Mouse (Mus musculus): ENCODE results near the gene Snapc5. TPM values are rescaled to one million over a fixed set of nuclear protein-coding genes. Genes with fewer than 3 reads are reported as not detected.
"Not testable (repeated sequence)": the region's sequence is repeated elsewhere in the genome, so short reads cannot be mapped to it uniquely, and the experiment has no call there.

Gene Snapc5
- polyA plus RNA-seq, 1 experiment from 2014 or later: 29.8 TPM

DNA sequence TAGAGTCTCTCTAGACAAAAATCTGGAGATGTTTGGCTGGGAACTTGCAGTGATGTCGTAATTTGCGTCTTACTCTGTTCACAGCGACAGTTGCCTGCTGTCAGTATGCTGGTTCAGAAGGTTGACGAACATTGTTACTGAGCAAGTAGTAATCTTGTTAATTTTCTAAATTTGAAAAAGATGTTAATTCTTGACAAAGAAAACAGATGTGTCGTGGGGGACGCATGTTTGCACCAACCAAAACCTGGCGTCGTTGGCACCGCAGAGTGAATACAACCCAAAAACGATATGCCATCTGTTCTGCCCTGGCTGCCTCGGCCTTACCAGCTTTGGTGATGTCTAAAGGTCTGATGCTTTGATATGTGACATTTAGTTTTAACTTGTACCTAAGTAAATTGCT lies 3.7 kb upstream of the Snapc5 start:
- no peak for DNase-seq (ENCODE audit: low spot score)
- Histone ChIP-seq H3K9me3 (no peaks in the 10 kb centered on the region), H3K4me1 (peaks cover 18% of the 10 kb centered on the region; the same call in 1 of the 2 replicates), H3K27me3 (ENCODE audit: insufficient read depth, poor library complexity, severe bottlenecking) (no peaks in the 10 kb centered on the region), H3K4me3 (no peak overlapping the region), H3K36me3 (peaks cover 47% of the 10 kb centered on the region), H3K27ac (no peak overlapping the region)
- 90% methylated on average over 11 of the region's 11 CpGs for WGBS

- Histone ChIP-seq H3K4me3 (peak overlapping the region; percentile 74), H3K27ac (peak overlapping the region; percentile 84), H3K4me1 (peaks cover 10% of the 10 kb centered on the region; the same call in 1 of the 2 replicates), H3K36me3 (peaks cover 72% of the 10 kb centered on the region), H3K9me3 (no peaks in the 10 kb centered on the region), H3K27me3 (ENCODE audit: insufficient read depth, poor library complexity, severe bottlenecking) (no peaks in the 10 kb centered on the region)
- DNase-seq (ENCODE audit: low spot score): no peak
- 42% methylated on average over 3 of the region's 3 CpGs for WGBS
Measured at GRCm38 (mm10) chr9:64178610-64178973, 482 bp upstream of the Snapc5 start.

GRCm38 (mm10) chr9:64183295-64183694 lies 4.2 kb downstream of the Snapc5 start:
- not testable (repeated sequence) for H3K9me3 ChIP-seq; H3K27ac ChIP-seq; H3K4me1 ChIP-seq; DNase-seq (ENCODE audit: low spot score); H3K4me3 ChIP-seq; H3K27me3 ChIP-seq (ENCODE audit: insufficient read depth, poor library complexity, severe bottlenecking)
- peaks cover 69% of the 10 kb centered on the region for H3K36me3 ChIP-seq
- 92% methylated on average over 5 of the region's 5 CpGs for WGBS

DNA sequence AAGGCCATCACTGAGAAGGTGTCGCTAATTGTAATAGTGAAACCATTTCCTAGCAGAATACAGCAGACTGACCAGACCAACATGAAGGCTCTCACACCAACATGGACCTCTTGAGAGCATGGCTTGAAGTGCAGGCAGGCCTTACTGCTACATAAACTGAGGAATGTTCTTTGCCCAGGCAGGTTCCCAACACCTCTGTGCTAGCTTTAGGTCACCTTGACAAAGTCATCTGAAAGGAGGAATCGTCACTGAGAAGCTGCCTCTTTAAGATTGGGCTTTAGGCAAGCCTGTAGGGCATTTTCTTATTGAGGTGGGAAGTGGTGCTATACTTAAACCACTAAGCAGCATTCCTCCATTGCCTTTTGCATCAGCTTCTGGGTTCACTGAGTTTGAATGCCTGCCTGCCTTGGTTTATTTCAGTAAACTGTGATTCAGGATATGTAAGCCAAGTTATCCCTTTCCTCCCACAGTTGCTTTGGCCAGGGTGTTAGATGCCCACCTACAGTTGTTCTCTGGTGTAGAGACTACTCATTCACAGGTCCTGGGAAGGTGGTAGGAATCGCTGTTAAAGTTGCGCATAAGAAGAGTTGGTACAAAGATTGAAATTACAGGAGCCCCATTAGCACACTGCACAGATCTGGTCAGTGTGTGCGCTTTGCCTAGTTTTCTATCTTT lies 5.2 kb downstream of the Snapc5 start:
- 96% methylated on average over 5 of the region's 5 CpGs for WGBS
- no peak overlapping the region for H3K4me3 ChIP-seq
- H3K27me3 ChIP-seq (ENCODE audit: insufficient read depth, poor library complexity, severe bottlenecking): no peaks in the 10 kb centered on the region
- no peaks in the 10 kb centered on the region for H3K9me3 ChIP-seq
- H3K27ac ChIP-seq: no peak overlapping the region
- peaks cover 7% of the 10 kb centered on the region; the same call in 1 of the 2 replicates for H3K4me1 ChIP-seq
- DNase-seq (ENCODE audit: low spot score): no peak
- peaks cover 71% of the 10 kb centered on the region for H3K36me3 ChIP-seq

DNA sequence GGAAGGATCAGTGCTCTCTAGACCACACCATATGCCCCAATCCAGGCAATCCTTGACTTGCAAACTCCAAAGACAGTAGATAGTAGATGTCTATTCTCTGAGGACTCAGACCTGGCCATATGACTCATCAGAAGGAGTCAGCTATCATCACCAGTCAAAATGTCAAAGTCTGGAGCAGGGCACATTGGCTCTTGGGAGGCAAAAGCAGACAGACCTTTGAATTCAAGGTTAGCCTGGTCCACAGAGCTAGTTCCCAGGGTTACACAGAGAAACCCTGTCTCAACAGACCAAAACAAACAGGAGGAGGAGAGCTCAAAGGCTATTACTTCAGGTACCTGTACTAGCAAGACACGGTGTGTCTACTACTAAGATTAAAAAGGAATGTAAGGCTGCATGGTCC lies 14.8 kb downstream of the Snapc5 start:
- H3K36me3 ChIP-seq: peaks cover 70% of the 10 kb centered on the region
- 97% methylated on average over 1 of the region's 1 CpGs for WGBS
- no peak overlapping the region for H3K27ac ChIP-seq
- H3K9me3 ChIP-seq: no peaks in the 10 kb centered on the region
- DNase-seq (ENCODE audit: low spot score): no peak
- no peak overlapping the region for H3K4me3 ChIP-seq
- H3K27me3 ChIP-seq (ENCODE audit: insufficient read depth, poor library complexity, severe bottlenecking): no peaks in the 10 kb centered on the region
- H3K4me1 ChIP-seq: 0 out of 2 replicates have a peak, but pooled peaks cover 11% of the 10 kb centered on the region

- Histone ChIP-seq H3K27me3 (ENCODE audit: insufficient read depth, poor library complexity, severe bottlenecking) (no peaks in the 10 kb centered on the region), H3K36me3 (peaks cover 59% of the 10 kb centered on the region), H3K27ac (no peak overlapping the region), H3K9me3 (no peaks in the 10 kb centered on the region), H3K4me1 (peaks cover 20% of the 10 kb centered on the region), H3K4me3 (no peak overlapping the region)
- DNase-seq (ENCODE audit: low spot score): no peak
- 64% methylated on average over 4 of the region's 4 CpGs for WGBS
Measured at GRCm38 (mm10) chr9:64195554-64195953, 16.5 kb downstream of the Snapc5 start.

GRCm38 (mm10) chr9:64197524-64197923 lies 18.4 kb downstream of the Snapc5 start:
- Histone ChIP-seq H3K4me3 (no peak overlapping the region), H3K4me1 (peaks cover 20% of the 10 kb centered on the region), H3K27me3 (ENCODE audit: insufficient read depth, poor library complexity, severe bottlenecking) (no peaks in the 10 kb centered on the region), H3K36me3 (peaks cover 54% of the 10 kb centered on the region), H3K9me3 (no peaks in the 10 kb centered on the region), H3K27ac (no peak overlapping the region)
- WGBS: 88% methylated on average over 8 of the region's 8 CpGs
- no peak for DNase-seq (ENCODE audit: low spot score)

GRCm38 (mm10) chr9:64198068-64198762 lies 19.1 kb downstream of the Snapc5 start:
- no peak overlapping the region for H3K27ac ChIP-seq
- H3K4me3 ChIP-seq: no peak overlapping the region
- H3K27me3 ChIP-seq (ENCODE audit: insufficient read depth, poor library complexity, severe bottlenecking): no peaks in the 10 kb centered on the region
- no peaks in the 10 kb centered on the region for H3K9me3 ChIP-seq
- WGBS: 88% methylated on average over 5 of the region's 5 CpGs
- no peak for DNase-seq (ENCODE audit: low spot score)
- peaks cover 54% of the 10 kb centered on the region for H3K36me3 ChIP-seq
- H3K4me1 ChIP-seq: peaks cover 20% of the 10 kb centered on the region

GRCm38 (mm10) chr9:64198763-64199418 lies 19.8 kb downstream of the Snapc5 start:
- 76% methylated on average over 7 of the region's 7 CpGs for WGBS
- peaks cover 53% of the 10 kb centered on the region for H3K36me3 ChIP-seq
- not testable (repeated sequence) for DNase-seq (ENCODE audit: low spot score); H3K9me3 ChIP-seq; H3K4me3 ChIP-seq; H3K27me3 ChIP-seq (ENCODE audit: insufficient read depth, poor library complexity, severe bottlenecking); H3K27ac ChIP-seq
- peaks cover 20% of the 10 kb centered on the region for H3K4me1 ChIP-seq

- H3K36me3 ChIP-seq: peaks cover 62% of the 10 kb centered on the region
- no peak overlapping the region for H3K27ac ChIP-seq
- no peaks in the 10 kb centered on the region for H3K9me3 ChIP-seq
- no peak for DNase-seq (ENCODE audit: low spot score)
- H3K4me3 ChIP-seq: no peak overlapping the region
- H3K4me1 ChIP-seq: peaks cover 20% of the 10 kb centered on the region
- H3K27me3 ChIP-seq (ENCODE audit: insufficient read depth, poor library complexity, severe bottlenecking): no peaks in the 10 kb centered on the region
- 78% methylated on average over 2 of the region's 2 CpGs for WGBS
Measured at GRCm38 (mm10) chr9:64199897-64200296, 20.8 kb downstream of the Snapc5 start.

GRCm38 (mm10) chr9:64202331-64202730 lies 23.3 kb downstream of the Snapc5 start:
- H3K4me1 ChIP-seq: peaks cover 9% of the 10 kb centered on the region
- no peak overlapping the region for H3K27ac ChIP-seq
- H3K9me3 ChIP-seq: no peaks in the 10 kb centered on the region
- no peak overlapping the region for H3K4me3 ChIP-seq
- H3K36me3 ChIP-seq: peaks cover 59% of the 10 kb centered on the region
- no peaks in the 10 kb centered on the region for H3K27me3 ChIP-seq (ENCODE audit: insufficient read depth, poor library complexity, severe bottlenecking)
- no peak for DNase-seq (ENCODE audit: low spot score)

DNA sequence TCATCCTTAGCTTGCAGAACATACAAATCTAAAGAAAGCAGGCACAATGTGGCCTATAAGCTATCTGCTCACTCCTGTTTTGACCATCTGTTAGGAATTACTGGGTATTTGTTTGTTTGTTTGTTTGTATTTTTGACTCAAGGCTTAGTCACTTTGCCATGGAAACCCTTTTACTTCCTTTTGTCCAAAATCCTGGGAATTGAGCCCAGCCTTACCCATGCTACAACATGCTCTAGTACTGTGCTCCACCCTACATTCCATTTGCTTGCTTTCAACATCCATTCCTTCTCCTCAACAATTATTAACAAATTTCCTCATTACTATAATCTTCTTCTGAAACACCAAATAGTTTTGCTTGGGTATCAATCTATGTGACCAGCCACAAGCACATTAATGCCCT lies 23.8 kb downstream of the Snapc5 start:
- Histone ChIP-seq H3K4me3 (no peak overlapping the region), H3K27ac (no peak overlapping the region), H3K4me1 (peaks cover 9% of the 10 kb centered on the region), H3K36me3 (peaks cover 55% of the 10 kb centered on the region), H3K9me3 (no peaks in the 10 kb centered on the region), H3K27me3 (ENCODE audit: insufficient read depth, poor library complexity, severe bottlenecking) (no peaks in the 10 kb centered on the region)
- DNase-seq (ENCODE audit: low spot score): no peak

- 80% methylated on average over 3 of the region's 3 CpGs for WGBS
- Histone ChIP-seq H3K36me3 (peaks cover 75% of the 10 kb centered on the region), H3K27ac (no peak overlapping the region), H3K4me1 (no peaks in the 10 kb centered on the region), H3K9me3 (no peaks in the 10 kb centered on the region), H3K27me3 (ENCODE audit: insufficient read depth, poor library complexity, severe bottlenecking) (no peaks in the 10 kb centered on the region), H3K4me3 (no peak overlapping the region)
- DNase-seq (ENCODE audit: low spot score): no peak
Measured at GRCm38 (mm10) chr9:64207509-64208084, 28.5 kb downstream of the Snapc5 start.

Data from heart, embryonic 10.5 days (tissue).